Mouse (Mus musculus): ENCODE measurements at regions not wholly inside any gene's neighbourhood (a gene's known extent, or its start where the extent isn't known, plus 50 kb on each side); places are given as distances from the start of the nearest gene placed in this dataset.

DNA sequence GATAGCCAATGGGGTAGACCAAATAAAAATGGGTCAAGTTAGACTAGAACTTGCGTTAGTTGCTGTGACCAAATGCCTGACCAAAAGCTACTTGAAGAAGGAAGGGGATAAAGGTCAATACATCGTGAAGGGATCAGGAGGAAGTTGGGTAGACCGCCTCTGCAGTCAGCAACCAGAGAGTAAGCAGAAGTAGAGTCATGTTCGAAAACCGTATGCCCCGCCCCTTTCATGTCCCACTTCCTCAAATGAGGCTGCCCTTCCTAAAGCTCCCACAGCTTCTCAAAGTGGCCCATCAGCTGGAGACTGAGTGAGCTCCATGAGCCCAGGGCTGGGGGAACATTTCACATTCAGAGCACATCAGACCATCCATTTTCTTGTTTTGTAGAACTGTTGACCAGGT, 301.2 kb upstream of the Ppp2r3a start:
- Histone ChIP-seq H3K4me3 (replicated peaks; ENCODE audit: low read length) (no peak overlapping the region), H3K4me1 (ENCODE audit: control insufficient read depth, insufficient read depth, low read length) (no peaks in the 10 kb centered on the region), H3K27ac (ENCODE audit: low read length) (no peak overlapping the region), H3K4me2 (ENCODE audit: low read depth, low read length) (no peak overlapping the region), H3K36me3 (ENCODE audit: control insufficient read depth, insufficient read depth, low read length) (no peaks in the 10 kb centered on the region), H3K9me3 (replicated peaks; ENCODE audit: control insufficient read depth, low read length) (no peaks in the 10 kb centered on the region), H3K9ac (ENCODE audit: low read length) (no peak overlapping the region), H3K27me3 (ENCODE audit: control insufficient read depth, insufficient read depth, low read length) (no peaks in the 10 kb centered on the region)
- ATAC-seq (ENCODE audit: insufficient read depth, low FRiP score), result no peak
- WGBS, result 92% methylated on average over 6 of the region's 6 CpGs

DNA sequence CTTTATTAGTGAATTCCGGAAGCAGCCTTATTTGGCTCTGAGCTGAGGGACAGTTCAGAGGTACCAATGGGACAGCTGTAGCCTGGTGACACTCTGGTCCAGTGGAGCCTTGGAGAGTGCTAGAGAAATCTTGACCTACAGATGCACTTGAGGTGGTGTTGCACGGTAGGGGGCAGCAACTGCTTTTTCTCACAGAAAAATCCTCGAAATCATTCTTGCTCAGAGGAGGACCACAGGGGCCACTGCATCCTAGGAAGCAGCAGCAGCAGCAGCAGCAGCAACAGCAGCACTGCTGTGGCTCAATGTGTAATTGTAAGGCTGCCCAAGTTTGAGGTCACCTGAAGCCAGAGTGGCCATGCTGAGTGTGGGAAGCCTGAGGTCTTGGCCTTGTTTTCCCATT, 299.7 kb upstream of the Ppp2r3a start:
- Histone ChIP-seq H3K27ac (ENCODE audit: low read length) (no peak overlapping the region), H3K4me3 (replicated peaks; ENCODE audit: low read length) (no peak overlapping the region), H3K27me3 (ENCODE audit: control insufficient read depth, insufficient read depth, low read length) (no peaks in the 10 kb centered on the region), H3K4me1 (ENCODE audit: control insufficient read depth, insufficient read depth, low read length) (no peaks in the 10 kb centered on the region), H3K9ac (ENCODE audit: low read length) (no peak overlapping the region), H3K9me3 (replicated peaks; ENCODE audit: control insufficient read depth, low read length) (no peaks in the 10 kb centered on the region), H3K36me3 (ENCODE audit: control insufficient read depth, insufficient read depth, low read length) (no peaks in the 10 kb centered on the region), H3K4me2 (ENCODE audit: low read depth, low read length) (no peak overlapping the region)
- ATAC-seq (ENCODE audit: insufficient read depth, low FRiP score), result no peak
- WGBS, result 49% methylated on average over 3 of the region's 3 CpGs

DNA sequence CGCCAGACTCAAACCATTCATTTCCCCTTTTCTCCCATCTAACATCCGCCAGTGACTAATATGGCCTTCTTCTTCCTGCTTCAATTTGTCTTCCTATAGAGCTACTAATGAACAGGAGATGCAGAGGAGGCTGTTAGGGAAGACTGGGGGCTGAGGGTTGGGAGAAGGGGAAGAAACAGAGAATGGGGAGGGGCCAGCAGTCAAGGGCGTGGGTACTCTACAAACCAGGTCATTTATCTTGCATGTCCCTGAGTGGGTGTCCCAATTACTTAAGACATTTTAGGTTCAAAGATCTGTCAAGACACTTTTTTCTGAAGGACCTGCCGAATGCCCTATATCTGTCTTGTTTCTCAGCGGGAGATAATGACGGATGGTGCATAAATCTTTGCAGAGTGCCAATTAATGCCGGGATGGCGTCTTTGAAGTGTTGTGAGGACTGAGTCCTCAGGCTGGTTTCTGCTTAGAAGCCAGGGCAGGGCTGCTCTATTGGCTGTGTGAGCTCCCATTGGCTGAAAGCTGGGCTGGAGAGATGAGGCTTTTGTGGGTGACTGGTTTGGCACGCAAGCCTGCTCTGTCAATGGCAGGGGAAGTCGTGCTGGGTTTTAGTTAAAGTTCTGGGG, 294.7 kb upstream of the Ppp2r3a start:
- H3K9ac ChIP-seq (ENCODE audit: low read length), result no peak overlapping the region
- H3K27ac ChIP-seq (ENCODE audit: low read length), result no peak overlapping the region
- H3K9me3 ChIP-seq (replicated peaks; ENCODE audit: control insufficient read depth, low read length), result no peaks in the 10 kb centered on the region
- WGBS, result 33% methylated on average over 10 of the region's 10 CpGs
- H3K4me2 ChIP-seq (ENCODE audit: low read depth, low read length), result no peak overlapping the region
- H3K4me3 ChIP-seq (replicated peaks; ENCODE audit: low read length), result no peak overlapping the region
- ATAC-seq (ENCODE audit: insufficient read depth, low FRiP score), result no peak
- no peaks in the 10 kb centered on the region for H3K36me3 ChIP-seq (ENCODE audit: control insufficient read depth, insufficient read depth, low read length)
- H3K27me3 ChIP-seq (ENCODE audit: control insufficient read depth, insufficient read depth, low read length), result no peaks in the 10 kb centered on the region
- no peaks in the 10 kb centered on the region for H3K4me1 ChIP-seq (ENCODE audit: control insufficient read depth, insufficient read depth, low read length)

DNA sequence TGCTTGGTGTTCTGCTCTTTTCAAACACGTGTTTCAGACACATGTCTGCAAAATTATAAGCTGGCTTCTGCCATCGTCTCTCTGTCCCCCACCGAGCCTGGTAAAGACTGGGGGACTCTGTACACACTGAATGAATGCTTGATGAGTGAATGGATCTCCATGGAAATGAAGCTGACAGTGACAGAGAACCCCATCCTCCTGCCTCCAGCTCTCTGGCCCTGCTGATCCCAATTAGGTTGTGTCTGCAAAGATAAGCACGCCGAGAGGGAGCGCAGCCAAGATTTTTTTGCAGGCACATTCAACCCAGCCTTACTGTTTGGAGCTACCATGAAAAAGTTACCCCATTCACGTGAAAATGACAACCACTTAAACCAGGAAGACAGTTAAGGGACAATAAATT, 266.5 kb upstream of the Ppp2r3a start:
- H3K27ac ChIP-seq (ENCODE audit: low read length), result no peak overlapping the region
- 39% methylated on average over 7 of the region's 7 CpGs for WGBS
- no peaks in the 10 kb centered on the region for H3K27me3 ChIP-seq (ENCODE audit: control insufficient read depth, insufficient read depth, low read length)
- H3K4me3 ChIP-seq (replicated peaks; ENCODE audit: low read length), result no peak overlapping the region
- no peaks in the 10 kb centered on the region for H3K9me3 ChIP-seq (replicated peaks; ENCODE audit: control insufficient read depth, low read length)
- no peak for ATAC-seq (ENCODE audit: insufficient read depth, low FRiP score)
- no peaks in the 10 kb centered on the region for H3K4me1 ChIP-seq (ENCODE audit: control insufficient read depth, insufficient read depth, low read length)
- H3K9ac ChIP-seq (ENCODE audit: low read length), result no peak overlapping the region
- no peaks in the 10 kb centered on the region for H3K36me3 ChIP-seq (ENCODE audit: control insufficient read depth, insufficient read depth, low read length)
- no peak overlapping the region for H3K4me2 ChIP-seq (ENCODE audit: low read depth, low read length)

DNA sequence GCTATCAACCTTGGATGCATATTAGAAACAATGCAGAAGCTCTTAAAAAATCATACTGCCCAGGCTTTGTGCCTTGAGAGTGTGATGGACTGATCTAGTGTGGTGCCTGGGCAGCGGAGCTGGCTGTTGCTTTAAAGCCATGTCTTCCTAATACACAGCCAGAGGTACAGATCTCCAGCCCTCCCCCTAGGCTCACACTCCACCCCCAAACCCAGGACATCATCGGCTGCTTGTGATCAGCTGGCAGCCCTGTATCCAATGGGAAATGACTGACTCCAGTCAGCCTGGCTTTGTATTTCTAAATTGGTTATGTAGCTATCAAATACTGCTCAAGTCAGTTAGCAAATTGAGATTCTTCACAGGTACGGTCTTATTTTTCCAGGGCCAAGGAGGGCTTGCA, 259.2 kb upstream of the Ppp2r3a start:
- Histone ChIP-seq H3K9ac (ENCODE audit: low read length) (no peak overlapping the region), H3K27me3 (ENCODE audit: control insufficient read depth, insufficient read depth, low read length) (no peaks in the 10 kb centered on the region), H3K4me1 (ENCODE audit: control insufficient read depth, insufficient read depth, low read length) (no peaks in the 10 kb centered on the region), H3K4me3 (replicated peaks; ENCODE audit: low read length) (no peak overlapping the region), H3K27ac (ENCODE audit: low read length) (no peak overlapping the region), H3K9me3 (replicated peaks; ENCODE audit: control insufficient read depth, low read length) (no peaks in the 10 kb centered on the region), H3K4me2 (ENCODE audit: low read depth, low read length) (no peak overlapping the region), H3K36me3 (ENCODE audit: control insufficient read depth, insufficient read depth, low read length) (no peaks in the 10 kb centered on the region)
- no peak for ATAC-seq (ENCODE audit: insufficient read depth, low FRiP score)
- 69% methylated on average over 3 of the region's 3 CpGs for WGBS

DNA sequence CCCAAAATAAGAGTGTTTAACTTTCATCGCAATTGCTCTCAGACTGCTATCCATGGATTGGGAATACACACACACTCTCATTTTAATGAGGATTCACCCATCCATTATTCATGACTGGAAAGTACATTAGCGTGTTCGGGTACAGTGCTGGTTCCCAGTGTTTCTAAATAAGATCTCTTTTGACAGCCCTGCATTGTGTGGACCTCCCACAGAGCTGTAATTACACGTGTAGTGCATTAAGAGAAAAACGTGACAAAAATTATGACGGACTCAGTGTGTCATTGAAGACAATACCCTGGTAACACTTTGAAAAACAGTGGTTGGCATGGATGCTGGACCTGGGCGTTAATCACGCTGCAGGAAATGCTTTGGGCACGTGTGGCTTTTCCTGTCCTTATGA, 257.6 kb upstream of the Ppp2r3a start:
- WGBS, result 81% methylated on average over 9 of the region's 9 CpGs
- ATAC-seq (ENCODE audit: insufficient read depth, low FRiP score), result no peak

DNA sequence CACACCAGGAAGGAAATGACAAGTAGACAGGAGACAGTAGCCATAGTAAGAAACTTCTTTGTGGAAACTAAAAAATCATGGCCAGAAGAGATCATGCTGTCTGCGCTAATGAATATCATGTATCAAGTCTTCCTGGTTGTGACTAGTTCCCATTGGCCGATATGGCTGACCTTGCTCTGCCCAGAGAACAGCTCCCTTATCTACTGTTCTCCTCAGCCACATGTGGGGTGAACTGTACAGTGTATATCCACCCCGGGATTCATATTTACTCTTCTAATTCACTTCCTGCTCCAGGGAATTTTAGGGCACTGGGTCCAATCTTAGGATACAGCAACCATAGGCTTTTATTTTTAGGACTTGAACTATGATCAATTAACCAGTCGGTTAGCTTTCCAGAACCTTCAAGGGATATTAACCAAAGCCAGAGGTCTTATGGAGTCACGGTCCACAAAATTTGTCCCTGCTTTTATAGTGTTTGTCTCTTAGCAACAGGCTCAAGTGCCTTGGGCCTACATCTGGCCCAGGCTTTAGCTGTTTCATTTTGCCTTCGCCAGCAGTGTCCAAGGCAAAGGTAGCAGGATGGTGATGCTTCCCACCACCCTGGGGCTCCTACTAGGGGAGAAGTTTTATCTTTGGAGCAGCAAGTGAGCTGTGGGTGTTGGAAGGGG, 255.6 kb upstream of the Ppp2r3a start:
- no peak overlapping the region for H3K9ac ChIP-seq (ENCODE audit: low read length)
- no peak overlapping the region for H3K4me3 ChIP-seq (replicated peaks; ENCODE audit: low read length)
- H3K36me3 ChIP-seq (ENCODE audit: control insufficient read depth, insufficient read depth, low read length), result no peaks in the 10 kb centered on the region
- H3K27ac ChIP-seq (ENCODE audit: low read length), result no peak overlapping the region
- no peak overlapping the region for H3K4me2 ChIP-seq (ENCODE audit: low read depth, low read length)
- 82% methylated on average over 6 of the region's 6 CpGs for WGBS
- no peaks in the 10 kb centered on the region for H3K4me1 ChIP-seq (ENCODE audit: control insufficient read depth, insufficient read depth, low read length)
- ATAC-seq (ENCODE audit: insufficient read depth, low FRiP score), result no peak
- H3K9me3 ChIP-seq (replicated peaks; ENCODE audit: control insufficient read depth, low read length), result no peaks in the 10 kb centered on the region
- H3K27me3 ChIP-seq (ENCODE audit: control insufficient read depth, insufficient read depth, low read length), result no peaks in the 10 kb centered on the region

More for the DNA sequence above, 257.6 kb upstream of the Ppp2r3a start:
- H3K9me3 ChIP-seq (replicated peaks; ENCODE audit: control insufficient read depth, low read length), result no peaks in the 10 kb centered on the region
- no peak overlapping the region for H3K4me3 ChIP-seq (replicated peaks; ENCODE audit: low read length)
- H3K36me3 ChIP-seq (ENCODE audit: control insufficient read depth, insufficient read depth, low read length), result no peaks in the 10 kb centered on the region
- H3K9ac ChIP-seq (ENCODE audit: low read length), result no peak overlapping the region
- no peak overlapping the region for H3K27ac ChIP-seq (ENCODE audit: low read length)
- no peaks in the 10 kb centered on the region for H3K4me1 ChIP-seq (ENCODE audit: control insufficient read depth, insufficient read depth, low read length)
- H3K4me2 ChIP-seq (ENCODE audit: low read depth, low read length), result no peak overlapping the region
- H3K27me3 ChIP-seq (ENCODE audit: control insufficient read depth, insufficient read depth, low read length), result no peaks in the 10 kb centered on the region

DNA sequence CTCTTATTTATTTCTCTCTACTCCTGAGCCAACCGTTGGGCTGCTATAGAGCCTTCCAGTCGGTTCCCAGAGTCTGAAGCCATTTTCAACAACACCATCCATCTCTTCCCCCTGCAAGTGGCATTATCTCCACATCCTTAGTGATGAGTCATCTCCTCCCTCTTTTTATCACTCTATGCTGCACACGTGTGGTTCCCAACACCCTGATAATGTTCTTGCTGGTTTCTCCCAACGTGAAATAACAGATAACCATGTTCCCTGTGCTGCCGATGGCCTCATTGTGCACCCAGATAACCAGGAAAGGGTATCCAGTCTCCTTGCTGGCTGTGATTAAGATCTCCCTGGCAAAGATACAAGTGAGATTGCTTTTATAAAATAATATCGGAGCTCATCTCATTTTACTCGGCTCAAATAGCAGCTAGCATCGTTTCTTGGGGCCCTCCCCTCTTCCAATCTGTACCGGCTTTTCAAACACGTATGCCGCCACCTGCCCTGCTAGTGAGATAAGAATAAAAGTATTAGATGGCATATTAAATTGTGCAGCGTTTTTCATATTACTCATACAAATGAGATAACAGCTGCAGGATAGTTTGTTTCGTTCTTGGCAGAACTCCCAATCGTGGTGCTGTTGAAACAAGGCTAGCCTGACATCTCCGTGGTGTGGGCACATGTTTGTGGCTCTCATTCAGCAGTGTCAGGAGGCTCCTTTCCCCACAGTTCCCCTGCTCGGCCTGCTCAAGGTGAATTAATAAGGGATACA, 250.3 kb upstream of the Ppp2r3a start:
- no peak overlapping the region for H3K9ac ChIP-seq (ENCODE audit: low read length)
- no peak overlapping the region for H3K4me2 ChIP-seq (ENCODE audit: low read depth, low read length)
- ATAC-seq (ENCODE audit: insufficient read depth, low FRiP score), result no peak
- H3K9me3 ChIP-seq (replicated peaks; ENCODE audit: control insufficient read depth, low read length), result no peaks in the 10 kb centered on the region
- H3K27me3 ChIP-seq (ENCODE audit: control insufficient read depth, insufficient read depth, low read length), result no peaks in the 10 kb centered on the region
- 46% methylated on average over 16 of the region's 16 CpGs for WGBS
- no peaks in the 10 kb centered on the region for H3K36me3 ChIP-seq (ENCODE audit: control insufficient read depth, insufficient read depth, low read length)
- no peak overlapping the region for H3K4me3 ChIP-seq (replicated peaks; ENCODE audit: low read length)
- H3K27ac ChIP-seq (ENCODE audit: low read length), result no peak overlapping the region
- peaks cover 6% of the 10 kb centered on the region; the same call in 1 of the 2 replicates for H3K4me1 ChIP-seq (ENCODE audit: control insufficient read depth, insufficient read depth, low read length)

DNA sequence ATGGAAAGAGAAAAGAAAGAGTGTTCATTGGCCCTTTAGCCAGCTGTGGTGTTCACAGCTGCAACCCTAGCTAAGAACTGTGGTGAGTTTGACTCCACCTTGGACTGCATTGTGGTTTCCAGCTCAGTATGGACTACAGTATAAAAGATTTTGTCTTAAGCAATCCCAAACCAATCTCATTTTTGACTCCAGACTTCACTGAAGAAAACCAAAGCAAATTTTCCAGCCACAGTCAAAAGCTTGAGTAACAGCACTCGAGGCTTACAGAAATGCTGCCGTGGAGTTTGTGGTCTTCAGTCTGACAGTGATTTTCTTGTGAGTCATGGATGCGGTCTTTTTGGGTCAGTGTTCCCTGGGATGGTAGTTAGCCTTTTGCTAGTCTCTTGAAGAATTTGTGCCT, 249.4 kb upstream of the Ppp2r3a start:
- Histone ChIP-seq H3K9ac (ENCODE audit: low read length) (no peak overlapping the region), H3K9me3 (replicated peaks; ENCODE audit: control insufficient read depth, low read length) (no peaks in the 10 kb centered on the region), H3K4me3 (replicated peaks; ENCODE audit: low read length) (no peak overlapping the region), H3K4me1 (ENCODE audit: control insufficient read depth, insufficient read depth, low read length) (peaks cover 6% of the 10 kb centered on the region; the same call in 1 of the 2 replicates), H3K4me2 (ENCODE audit: low read depth, low read length) (no peak overlapping the region), H3K36me3 (ENCODE audit: control insufficient read depth, insufficient read depth, low read length) (no peaks in the 10 kb centered on the region), H3K27me3 (ENCODE audit: control insufficient read depth, insufficient read depth, low read length) (no peaks in the 10 kb centered on the region), H3K27ac (ENCODE audit: low read length) (no peak overlapping the region)
- no peak for ATAC-seq (ENCODE audit: insufficient read depth, low FRiP score)
- 73% methylated on average over 3 of the region's 3 CpGs for WGBS
